Mouse (Mus musculus): ENCODE measurements around the gene M1ap. TPM values are rescaled to one million over a fixed set of nuclear protein-coding genes. Genes with fewer than 3 reads are reported as not detected.

The M1ap gene
- total RNA-seq, 1 experiment = 6.8 TPM

DNA sequence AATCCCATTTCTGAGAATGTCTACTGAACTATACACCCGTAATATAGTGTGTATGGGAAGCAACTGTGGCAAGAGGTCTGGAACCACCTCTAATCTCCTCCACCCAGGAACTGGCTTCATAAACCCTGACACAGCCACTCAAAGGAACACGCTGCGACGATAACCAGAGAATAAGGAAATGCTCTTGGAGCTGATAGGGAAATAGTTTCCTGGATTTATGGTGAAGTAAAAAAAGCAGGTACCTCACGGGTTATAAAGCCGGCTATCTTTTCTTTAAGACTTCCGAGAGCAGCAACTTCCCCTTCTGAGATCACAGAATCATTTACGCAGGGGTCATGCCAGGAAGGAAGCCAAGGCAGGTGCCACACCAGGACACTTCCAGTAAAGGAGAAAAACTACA, 44.1 kb upstream of the M1ap start:
- Histone ChIP-seq H3K4me1 (ENCODE audit: control insufficient read depth in 2 of 2, insufficient read depth in 2 of 2, low read length in 2 of 2, poor library complexity in 1 of 2) (no peaks in the 10 kb centered on the region), H3K27ac (ENCODE audit: insufficient read depth, low read depth, low read length, poor library complexity, severe bottlenecking) (no peak overlapping the region), H3K9ac (ENCODE audit: insufficient read depth, low read depth, low read length, poor library complexity, severe bottlenecking) (no peak overlapping the region), H3K9me3 (ENCODE audit: control insufficient read depth, insufficient read depth, low read depth, low read length) (no peaks in the 10 kb centered on the region), H3K36me3 (ENCODE audit: control insufficient read depth, insufficient read depth, low read length, poor library complexity, severe bottlenecking) (no peaks in the 10 kb centered on the region), H3K4me3 (ENCODE audit: insufficient read depth in 1 of 2, low read depth in 1 of 2, low read length in 2 of 2, poor library complexity in 1 of 2, severe bottlenecking in 1 of 2) (no peak overlapping the region)
- in situ Hi-C loops (cut with MboI; ENCODE audit: low sequenced_read_pairs in 2 of 2, unreplicated experiment in 2 of 2) = no loop called here
- TF ChIP-seq MAFK (IDR thresholded peaks at IDR 0.05; ENCODE audit: insufficient read depth, low read depth, low read length) (no peak), CHD2 (IDR thresholded peaks at IDR 0.05; ENCODE audit: low read depth, low read length) (no peak), HCFC1 (IDR thresholded peaks at IDR 0.05; ENCODE audit: borderline replicate concordance, insufficient read depth, low read length) (no peak), ZC3H11A (IDR thresholded peaks at IDR 0.05; ENCODE audit: borderline replicate concordance, low read depth, low read length) (no peak), ZNF384 (IDR thresholded peaks at IDR 0.05; ENCODE audit: low read depth, low read length) (no peak)
- no peak for DNase-seq (ENCODE audit: low read depth, low spot score)

DNA sequence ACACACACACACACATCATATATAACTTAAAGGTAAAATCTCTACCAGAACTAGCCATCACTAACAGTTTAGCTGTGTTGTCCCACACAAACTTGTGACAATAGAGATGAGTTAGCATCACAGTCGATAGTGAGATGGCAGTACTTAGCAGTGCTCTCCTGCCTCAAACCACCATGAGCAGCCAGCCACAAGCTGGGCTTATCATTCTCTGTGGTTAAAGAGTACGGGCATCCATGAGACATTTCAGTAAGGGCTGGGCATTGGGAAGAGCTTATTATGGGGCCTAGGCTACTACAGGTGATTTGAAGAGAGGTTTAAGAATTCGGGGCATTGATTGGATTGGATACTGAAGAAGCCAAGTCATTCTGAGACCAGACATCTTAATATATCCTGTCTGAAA, 39.7 kb upstream of the M1ap start:
- DNase-seq (ENCODE audit: low read depth, low spot score) = no peak
- TF ChIP-seq MAFK (IDR thresholded peaks at IDR 0.05; ENCODE audit: insufficient read depth, low read depth, low read length) = no peak
- no peak for TF ChIP-seq ZNF384 (IDR thresholded peaks at IDR 0.05; ENCODE audit: low read depth, low read length)
- TF ChIP-seq CHD2 (IDR thresholded peaks at IDR 0.05; ENCODE audit: low read depth, low read length) = no peak
- no peak for TF ChIP-seq HCFC1 (IDR thresholded peaks at IDR 0.05; ENCODE audit: borderline replicate concordance, insufficient read depth, low read length)
- no peak for TF ChIP-seq ZC3H11A (IDR thresholded peaks at IDR 0.05; ENCODE audit: borderline replicate concordance, low read depth, low read length)
- Histone ChIP-seq H3K9me3 (ENCODE audit: control insufficient read depth, insufficient read depth, low read depth, low read length) (no peaks in the 10 kb centered on the region), H3K4me1 (ENCODE audit: control insufficient read depth in 2 of 2, insufficient read depth in 2 of 2, low read length in 2 of 2, poor library complexity in 1 of 2) (no peaks in the 10 kb centered on the region), H3K36me3 (ENCODE audit: control insufficient read depth, insufficient read depth, low read length, poor library complexity, severe bottlenecking) (no peaks in the 10 kb centered on the region), H3K27ac (ENCODE audit: insufficient read depth, low read depth, low read length, poor library complexity, severe bottlenecking) (no peak overlapping the region), H3K4me3 (ENCODE audit: insufficient read depth in 1 of 2, low read depth in 1 of 2, low read length in 2 of 2, poor library complexity in 1 of 2, severe bottlenecking in 1 of 2) (no peak overlapping the region), H3K9ac (ENCODE audit: insufficient read depth, low read depth, low read length, poor library complexity, severe bottlenecking) (no peak overlapping the region)
- in situ Hi-C loops (cut with MboI; ENCODE audit: low sequenced_read_pairs in 2 of 2, unreplicated experiment in 2 of 2) = no loop called here

DNA sequence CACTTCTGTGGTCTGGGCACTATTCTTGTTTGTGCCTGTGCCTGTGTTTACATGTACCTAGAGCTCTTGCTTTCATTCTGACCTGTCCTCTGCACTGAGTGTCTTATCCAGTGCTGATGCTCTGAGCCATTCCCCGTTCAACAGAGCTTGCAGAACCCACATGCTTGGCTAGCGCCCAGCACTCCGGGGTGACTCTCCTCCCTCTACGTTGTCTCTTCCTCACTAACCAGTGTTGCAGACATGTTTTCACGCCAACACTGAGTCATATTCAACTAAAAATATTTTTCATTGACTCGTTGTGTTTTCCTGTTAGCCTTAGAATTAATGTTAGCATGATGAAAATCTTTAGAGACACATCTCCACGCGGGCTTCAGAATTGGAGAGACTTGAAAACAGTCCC, 38.7 kb upstream of the M1ap start:
- TF ChIP-seq ZNF384 (IDR thresholded peaks at IDR 0.05; ENCODE audit: low read depth, low read length) = no peak
- no peak for TF ChIP-seq MAFK (IDR thresholded peaks at IDR 0.05; ENCODE audit: insufficient read depth, low read depth, low read length)
- no peak for TF ChIP-seq ZC3H11A (IDR thresholded peaks at IDR 0.05; ENCODE audit: borderline replicate concordance, low read depth, low read length)
- no peak for TF ChIP-seq HCFC1 (IDR thresholded peaks at IDR 0.05; ENCODE audit: borderline replicate concordance, insufficient read depth, low read length)
- no peak for TF ChIP-seq CHD2 (IDR thresholded peaks at IDR 0.05; ENCODE audit: low read depth, low read length)
- H3K4me3 ChIP-seq (ENCODE audit: insufficient read depth in 1 of 2, low read depth in 1 of 2, low read length in 2 of 2, poor library complexity in 1 of 2, severe bottlenecking in 1 of 2) = no peak overlapping the region
- no peaks in the 10 kb centered on the region for H3K4me1 ChIP-seq (ENCODE audit: control insufficient read depth in 2 of 2, insufficient read depth in 2 of 2, low read length in 2 of 2, poor library complexity in 1 of 2)
- no peaks in the 10 kb centered on the region for H3K36me3 ChIP-seq (ENCODE audit: control insufficient read depth, insufficient read depth, low read length, poor library complexity, severe bottlenecking)
- no peak overlapping the region for H3K9ac ChIP-seq (ENCODE audit: insufficient read depth, low read depth, low read length, poor library complexity, severe bottlenecking)
- no peak for DNase-seq (ENCODE audit: low read depth, low spot score)
- in situ Hi-C loops (cut with MboI; ENCODE audit: low sequenced_read_pairs in 2 of 2, unreplicated experiment in 2 of 2) = no loop called here
- H3K9me3 ChIP-seq (ENCODE audit: control insufficient read depth, insufficient read depth, low read depth, low read length) = no peaks in the 10 kb centered on the region
- H3K27ac ChIP-seq (ENCODE audit: insufficient read depth, low read depth, low read length, poor library complexity, severe bottlenecking) = no peak overlapping the region

DNA sequence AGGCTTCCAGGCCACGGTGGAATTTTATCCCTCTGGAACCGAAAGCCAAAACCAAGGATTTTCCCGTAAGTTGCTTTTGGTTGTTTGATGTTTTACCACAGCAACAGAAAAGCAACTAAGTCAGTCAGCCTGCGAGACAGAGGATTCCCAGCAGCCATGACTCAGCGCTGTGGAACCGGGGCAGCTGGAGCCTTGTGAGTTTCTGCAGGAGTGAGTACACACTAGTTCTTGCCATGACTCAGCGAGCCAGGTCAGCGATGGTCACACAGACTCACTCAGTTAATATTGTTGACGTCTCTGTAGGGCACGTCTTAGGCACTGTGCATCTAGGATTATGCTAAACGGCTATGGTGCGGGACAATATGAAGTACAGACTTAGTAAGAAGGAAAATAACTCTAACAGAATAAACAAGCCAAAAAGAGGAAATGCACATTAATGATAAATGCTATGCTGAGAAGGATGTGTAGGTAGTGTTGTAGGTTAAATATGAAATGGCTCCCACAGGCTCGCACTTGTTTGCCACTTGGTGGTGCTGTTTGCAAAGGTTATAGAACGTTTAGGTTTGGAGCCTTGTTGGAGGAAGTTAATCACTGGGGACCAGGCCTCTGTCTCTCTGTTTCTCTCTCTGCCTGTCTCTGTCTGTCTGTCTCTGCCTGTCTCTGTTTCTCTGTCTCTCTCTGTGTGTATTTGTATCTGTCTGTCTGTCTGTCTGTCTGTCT, 37.4 kb upstream of the M1ap start:
- Histone ChIP-seq H3K4me1 (ENCODE audit: control insufficient read depth in 2 of 2, insufficient read depth in 2 of 2, low read length in 2 of 2, poor library complexity in 1 of 2) (no peaks in the 10 kb centered on the region), H3K36me3 (ENCODE audit: control insufficient read depth, insufficient read depth, low read length, poor library complexity, severe bottlenecking) (no peaks in the 10 kb centered on the region), H3K4me3 (ENCODE audit: insufficient read depth in 1 of 2, low read depth in 1 of 2, low read length in 2 of 2, poor library complexity in 1 of 2, severe bottlenecking in 1 of 2) (no peak overlapping the region), H3K9me3 (ENCODE audit: control insufficient read depth, insufficient read depth, low read depth, low read length) (no peaks in the 10 kb centered on the region), H3K27ac (ENCODE audit: insufficient read depth, low read depth, low read length, poor library complexity, severe bottlenecking) (no peak overlapping the region), H3K9ac (ENCODE audit: insufficient read depth, low read depth, low read length, poor library complexity, severe bottlenecking) (0 out of 2 replicates have a peak overlapping the region, but pooled peaks have one; percentile 24)
- in situ Hi-C loops (cut with MboI; ENCODE audit: low sequenced_read_pairs in 2 of 2, unreplicated experiment in 2 of 2) = no loop called here
- DNase-seq (ENCODE audit: low read depth, low spot score) = no peak
- no peak for TF ChIP-seq CHD2 (IDR thresholded peaks at IDR 0.05; ENCODE audit: low read depth, low read length)
- 0 out of 2 replicates have a peak, but pooled peaks have one; percentile 10 for TF ChIP-seq ZC3H11A (IDR thresholded peaks at IDR 0.05; ENCODE audit: borderline replicate concordance, low read depth, low read length)
- peak; percentile 72 for TF ChIP-seq MAFK (IDR thresholded peaks at IDR 0.05; ENCODE audit: insufficient read depth, low read depth, low read length)

Measured in ES-E14 (cell line).